Mouse (Mus musculus) CH12.LX (cell line): ENCODE data around the gene Socs7. TPM values are rescaled to one million over a fixed set of nuclear protein-coding genes. Genes with fewer than 3 reads are reported as not detected.

ENCODE experiments used
- DNase-seq: peaks from one replicate; pipeline ENCODE4 v3.0.0-alpha.2; 2013; ENCODE audit errors: extremely low read depth
- H3K27ac ChIP-seq: 2 replicates; pipeline ENCODE4 v1.5.1; 2012; ENCODE audit warnings: low read depth, mild to moderate bottlenecking, control low read depth, moderate library complexity; ENCODE audit not compliant: insufficient read depth
- H3K27me3 ChIP-seq: replicated peaks from 2 replicates; pipeline ENCODE3; 2012; ENCODE audit warnings: inconsistent platforms
- H3K36me3 ChIP-seq, 2 experiments: replicated peaks in 1 of 2; 2 replicates each; pipeline versions ENCODE3 to v1.6.1; 2012; ENCODE audit warnings: inconsistent platforms in 1 of 2, low read length in 1 of 2, mild to moderate bottlenecking in 1 of 2, mixed read lengths in 1 of 2, moderate library complexity in 1 of 2; ENCODE audit not compliant: control insufficient read depth in 1 of 2, insufficient read depth in 1 of 2
- H3K4me1 ChIP-seq, 2 experiments: 2 replicates each; pipeline ENCODE4 v1.6.1; 2012; ENCODE audit warnings: inconsistent platforms in 1 of 2, moderate library complexity in 1 of 2; ENCODE audit not compliant: insufficient read depth in 2 of 2, control insufficient read depth in 1 of 2
- H3K4me2 ChIP-seq: 2 replicates; pipeline ENCODE4 v1.6.1; 2012; ENCODE audit warnings: low read depth, mild to moderate bottlenecking, control low read depth; ENCODE audit not compliant: poor library complexity, insufficient read depth, severe bottlenecking
- H3K4me3 ChIP-seq, 3 experiments: fragments of 150-350 bp in 1 of 3; sonication (generic) in 1 of 3; replicated peaks in 1 of 3; 2 replicates each; pipeline versions ENCODE3 to v1.5.1; 2011 to 2012; ENCODE audit warnings: low read depth in 2 of 3, low read length in 2 of 3, mild to moderate bottlenecking in 2 of 3, moderate library complexity in 2 of 3, control low read depth in 1 of 3, improper control_type of control experiment in 1 of 3, inconsistent platforms in 1 of 3, mixed read lengths in 1 of 3; ENCODE audit not compliant: poor library complexity in 1 of 3
- H3K79me2 ChIP-seq: replicated peaks from 2 replicates; pipeline ENCODE4 v1.6.1; 2012; ENCODE audit warnings: mild to moderate bottlenecking, moderate library complexity; ENCODE audit not compliant: control insufficient read depth, poor library complexity, insufficient read depth, severe bottlenecking; ENCODE audit errors: extremely low read depth
- H3K9ac ChIP-seq: 2 replicates; pipeline ENCODE4 v1.6.1; 2012; ENCODE audit warnings: low read depth, mild to moderate bottlenecking, control low read depth, moderate library complexity; ENCODE audit not compliant: insufficient read depth
- H3K9me3 ChIP-seq: replicated peaks from 2 replicates; pipeline ENCODE3; 2012; ENCODE audit warnings: low read length, inconsistent platforms, mixed read lengths
- CHD2 ChIP-seq: IDR thresholded peaks from 2 replicates; pipeline ENCODE4 v1.6.1; 2011; ENCODE audit warnings: low read length, improper control_type of control experiment
- CTCF ChIP-seq, 2 experiments: IDR thresholded peaks in 1 of 2; conservative IDR thresholded peaks in 1 of 2; 2 replicates each; pipeline ENCODE4 v1.5.1; 2011 to 2012; ENCODE audit warnings: low read depth in 2 of 2, low read length in 2 of 2, improper control_type of control experiment in 1 of 2, inconsistent platforms in 1 of 2, mild to moderate bottlenecking in 1 of 2, moderate library complexity in 1 of 2
- E2F4 ChIP-seq: IDR thresholded peaks from 2 replicates; pipeline ENCODE4 v1.6.1; 2011; ENCODE audit warnings: low read depth, low read length, improper control_type of control experiment; ENCODE audit not compliant: insufficient replicate concordance
- ELF1 ChIP-seq: IDR thresholded peaks from 2 replicates; pipeline ENCODE4 v1.6.1; 2014; ENCODE audit warnings: low read depth, mild to moderate bottlenecking, inconsistent platforms, low read length, improper control_type of control experiment
- HCFC1 ChIP-seq: IDR thresholded peaks from 2 replicates; pipeline ENCODE4 v1.6.1; 2012; ENCODE audit warnings: low read depth, mild to moderate bottlenecking, inconsistent platforms, low read length, improper control_type of control experiment
- IRF4 ChIP-seq: IDR thresholded peaks from 2 replicates; pipeline ENCODE4 v1.6.1; 2014; ENCODE audit warnings: low read depth, mild to moderate bottlenecking, inconsistent platforms, low read length, improper control_type of control experiment
- JUN ChIP-seq: IDR thresholded peaks from 2 replicates; pipeline ENCODE4 v1.6.1; 2011; ENCODE audit warnings: low read depth, mild to moderate bottlenecking, low read length, improper control_type of control experiment, moderate library complexity; ENCODE audit not compliant: insufficient read depth
- KAT2A ChIP-seq: IDR thresholded peaks from 2 replicates; pipeline ENCODE4 v1.6.1; 2012; ENCODE audit warnings: low read length, improper control_type of control experiment, inconsistent platforms; ENCODE audit not compliant: insufficient replicate concordance
- MAFK ChIP-seq: IDR thresholded peaks from 2 replicates; pipeline ENCODE4 v1.6.1; 2011; ENCODE audit warnings: low read length, improper control_type of control experiment; ENCODE audit not compliant: insufficient replicate concordance
- MAX ChIP-seq: IDR thresholded peaks from 2 replicates; pipeline ENCODE4 v1.6.1; 2011; ENCODE audit warnings: low read length, improper control_type of control experiment
- MAZ ChIP-seq: IDR thresholded peaks from 2 replicates; pipeline ENCODE4 v1.6.1; 2012; ENCODE audit warnings: low read depth, mild to moderate bottlenecking, inconsistent platforms, low read length, improper control_type of control experiment, moderate library complexity
- MEF2A ChIP-seq: IDR thresholded peaks from 2 replicates; pipeline ENCODE4 v1.6.1; 2014; ENCODE audit warnings: low read depth, mild to moderate bottlenecking, inconsistent platforms, low read length, improper control_type of control experiment, borderline replicate concordance
- MYC ChIP-seq: IDR thresholded peaks from 2 replicates; pipeline ENCODE4 v1.6.1; 2011; ENCODE audit warnings: low read depth, mild to moderate bottlenecking, improper control_type of control experiment, low read length
- NRF1 ChIP-seq: IDR thresholded peaks from 2 replicates; pipeline ENCODE4 v1.6.1; 2014; ENCODE audit warnings: low read depth, mild to moderate bottlenecking, inconsistent platforms, low read length, improper control_type of control experiment, moderate library complexity
- POLR2A ChIP-seq: IDR thresholded peaks from 2 replicates; pipeline ENCODE4 v1.6.1; 2011; ENCODE audit warnings: low read depth, mild to moderate bottlenecking, improper control_type of control experiment, low read length
- RAD21 ChIP-seq: IDR thresholded peaks from 2 replicates; pipeline ENCODE4 v1.6.1; 2011; ENCODE audit warnings: low read depth, mild to moderate bottlenecking, low read length, improper control_type of control experiment, moderate library complexity
- RCOR1 ChIP-seq: conservative IDR thresholded peaks from 2 replicates; pipeline ENCODE4 v1.6.1; 2012; ENCODE audit warnings: low read depth, mild to moderate bottlenecking, inconsistent platforms, low read length, improper control_type of control experiment
- SIN3A ChIP-seq: IDR thresholded peaks from 2 replicates; pipeline ENCODE4 v1.6.1; 2012; ENCODE audit warnings: low read length, improper control_type of control experiment, inconsistent platforms
- SMC3 ChIP-seq: IDR thresholded peaks from 2 replicates; pipeline ENCODE4 v1.6.1; 2011; ENCODE audit warnings: low read depth, low read length, improper control_type of control experiment
- TBP ChIP-seq: conservative IDR thresholded peaks from 2 replicates; pipeline ENCODE4 v1.6.1; 2011; ENCODE audit warnings: low read depth, low read length, improper control_type of control experiment
- UBTF ChIP-seq: IDR thresholded peaks from 2 replicates; pipeline ENCODE4 v1.6.1; 2012; ENCODE audit warnings: low read depth, mild to moderate bottlenecking, inconsistent platforms, low read length, improper control_type of control experiment, moderate library complexity
- USF1 ChIP-seq: IDR thresholded peaks from 2 replicates; pipeline ENCODE4 v1.6.1; 2014; ENCODE audit warnings: low read depth, mild to moderate bottlenecking, inconsistent platforms, low read length, improper control_type of control experiment
- USF2 ChIP-seq: conservative IDR thresholded peaks from 2 replicates; pipeline ENCODE4 v1.6.1; 2011; ENCODE audit warnings: low read depth, low read length, improper control_type of control experiment
- ZKSCAN1 ChIP-seq: IDR thresholded peaks from 2 replicates; pipeline ENCODE4 v1.6.1; 2012; ENCODE audit warnings: low read depth, inconsistent platforms, low read length, improper control_type of control experiment, borderline replicate concordance
- ZMIZ1 ChIP-seq: IDR thresholded peaks from 2 replicates; pipeline ENCODE4 v1.6.1; 2012; ENCODE audit warnings: low read depth, mild to moderate bottlenecking, inconsistent platforms, low read length, improper control_type of control experiment
- ZNF384 ChIP-seq: IDR thresholded peaks from 2 replicates; pipeline ENCODE4 v1.6.1; 2012; ENCODE audit warnings: low read depth, low read length, improper control_type of control experiment, inconsistent platforms
- dilution Hi-C: fragments of 300-500 bp; cut with MboI; formaldehyde crosslinking; loops from 2 replicates; pipeline ENCODE4 v1.14.3; 2020; ENCODE audit warnings: low sequenced_read_pairs; ENCODE audit not compliant: extremely low pct_unique_long_range_greater_than_20kb, extremely low pct_ligation_motif_present
- in situ Hi-C: fragments of 300-500 bp; cut with MboI; formaldehyde crosslinking; loops from 3 replicates; pipeline ENCODE4 v1.14.3; 2019; ENCODE audit warnings: low sequenced_read_pairs, low pct_ligation_motif_present, low pct_unique_long_range_greater_than_20kb, mixed read lengths
- polyA plus RNA-seq: library from polyadenylated mRNA; unstranded; fragments of >175 nt; gene quantifications from 2 replicates; pipeline ENCODE4 v1.2.1, GENCODE M21; 2012; ENCODE audit warnings: low read depth; ENCODE audit not compliant: insufficient read length
- total RNA-seq, 2 experiments: library from RNA; depleted of rRNA; stranded (reverse); fragments of 300-350 nt in 1 of 2; fragments of >200 nt in 1 of 2; gene quantifications; 2 replicates each; pipeline ENCODE4 v1.2.3; 2012 to 2014

Gene Socs7
- total and polyA plus RNA-seq, 3 experiments: 11.9 to 17.4 (median 15.1) TPM

DNA sequence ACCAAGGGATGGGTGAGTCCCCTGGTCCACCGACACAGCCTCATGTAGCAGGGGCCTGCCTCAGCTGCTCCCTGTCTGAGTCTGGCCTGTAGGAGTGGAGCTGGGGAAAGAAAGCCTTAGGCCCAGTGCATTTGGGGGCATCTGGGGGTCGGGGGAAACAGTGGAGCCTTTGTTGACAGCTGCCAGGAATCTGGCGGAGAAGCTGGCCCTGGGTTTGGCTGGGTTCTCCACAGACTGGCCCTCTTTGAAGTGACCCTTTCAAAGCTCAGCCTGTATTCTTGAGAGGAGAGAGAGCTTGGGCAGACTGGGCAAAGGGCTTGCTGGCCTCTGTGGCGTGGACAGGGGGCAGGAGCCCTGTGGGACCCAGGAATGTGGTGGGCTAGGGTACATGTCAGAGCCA, 60.2 kb downstream of the Socs7 start:
- dilution Hi-C loops (no loop called here), in situ Hi-C loops (no loop called here)
- no peak overlapping the region for H3K4me2 ChIP-seq
- no peak for DNase-seq
- no peaks in the 10 kb centered on the region for H3K79me2 ChIP-seq
- H3K9ac ChIP-seq: no peak overlapping the region
- H3K36me3 ChIP-seq: peaks cover 0 to 1% of the 10 kb centered on the region in 2 experiments
- H3K27ac ChIP-seq: no peak overlapping the region
- H3K27me3 ChIP-seq: no peaks in the 10 kb centered on the region
- peaks cover 13 to 24% of the 10 kb centered on the region in 2 experiments; a peak in 3 of 4 replicates for H3K4me1 ChIP-seq
- H3K4me3 ChIP-seq: no peak overlapping the region
- no peak for TF ChIP-seq ZNF384
- TF ChIP-seq CHD2: no peak
- no peak for TF ChIP-seq SMC3
- no peak for TF ChIP-seq E2F4
- no peak for TF ChIP-seq MEF2A
- TF ChIP-seq MAFK: no peak
- no peak for TF ChIP-seq RCOR1
- no peak for TF ChIP-seq NRF1
- no peak for TF ChIP-seq MYC
- no peak for TF ChIP-seq HCFC1
- no peak for TF ChIP-seq POLR2A
- TF ChIP-seq UBTF: no peak
- no peak for TF ChIP-seq IRF4
- TF ChIP-seq KAT2A: no peak
- TF ChIP-seq ZMIZ1: no peak
- no peak for TF ChIP-seq CTCF (conservative IDR thresholded peaks at IDR 0.05 in 1 of 2, IDR thresholded peaks at IDR 0.05 in 1 of 2; ENCODE audit: low read depth in 2 of 2, low read length in 2 of 2)
- no peak for TF ChIP-seq USF2
- TF ChIP-seq JUN: no peak
- H3K9me3 ChIP-seq: no peaks in the 10 kb centered on the region

DNA sequence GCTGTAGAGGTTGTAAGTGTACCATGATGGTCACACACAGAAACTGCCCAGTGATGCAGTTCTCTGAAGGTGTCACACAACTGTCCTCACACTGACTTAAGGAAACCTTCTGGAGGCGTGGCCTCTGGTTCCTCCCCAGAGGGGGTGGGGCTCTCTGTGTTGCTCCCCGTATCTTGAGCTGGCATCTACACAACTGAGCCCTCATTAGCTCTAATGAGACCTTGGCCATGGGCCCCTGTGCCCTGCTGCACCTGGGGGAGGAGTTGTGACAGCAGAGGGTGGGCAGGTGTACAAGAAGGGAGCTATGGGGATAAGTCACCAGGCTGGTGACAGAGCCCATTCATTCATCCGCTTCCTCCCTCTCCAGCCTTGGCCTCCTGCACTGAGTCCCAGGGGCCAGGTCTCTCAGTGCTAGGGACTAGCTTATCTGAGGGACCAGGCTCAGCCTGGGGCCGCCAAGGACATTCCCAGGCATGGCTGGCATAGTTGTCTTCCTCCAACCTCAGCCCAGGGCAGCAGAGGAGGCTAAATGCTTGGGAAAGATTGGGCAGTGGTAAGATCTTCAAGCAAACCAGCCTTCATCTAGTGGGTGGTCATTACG, 61.8 kb downstream of the Socs7 start:
- Histone ChIP-seq H3K4me2 (no peak overlapping the region), H3K27ac (no peak overlapping the region), H3K79me2 (no peaks in the 10 kb centered on the region), H3K36me3 (no peaks in the 10 kb centered on the region), H3K4me1 (peaks cover 19 to 38% of the 10 kb centered on the region in 2 experiments; a peak in 3 of 4 replicates), H3K9ac (no peak overlapping the region), H3K9me3 (no peaks in the 10 kb centered on the region), H3K27me3 (no peaks in the 10 kb centered on the region), H3K4me3 (no peak overlapping the region)
- dilution Hi-C loops (no loop called here), in situ Hi-C loops (no loop called here)
- DNase-seq: no peak
- no peak for TF ChIP-seq ZNF384
- TF ChIP-seq USF1: no peak
- no peak for TF ChIP-seq MAZ
- TF ChIP-seq RAD21: no peak
- no peak for TF ChIP-seq TBP
- TF ChIP-seq ZKSCAN1: no peak
- no peak for TF ChIP-seq ELF1
- TF ChIP-seq MAX: no peak
- no peak for TF ChIP-seq SIN3A
- TF ChIP-seq JUN: no peak
